Mouse (Mus musculus): ENCODE results near the gene Anln.
"Not testable (repeated sequence)": the region's sequence is repeated elsewhere in the genome, so short reads cannot be mapped to it uniquely, and the experiment has no call there.

Anln gene

GRCm38 (mm10) chr9:22319109-22319508 lies 69.9 kb downstream of the Anln start:
- DNase-seq (ENCODE audit: low spot score): no peak

GRCm38 (mm10) chr9:22316047-22316446 lies 72.9 kb downstream of the Anln start:
- DNase-seq (ENCODE audit: low spot score): not testable (repeated sequence)

- no peak for DNase-seq (ENCODE audit: low spot score)
These were observed 74.9 kb downstream of the Anln start for GRCm38 (mm10) chr9:22314066-22314465.

GRCm38 (mm10) chr9:22313218-22313617 lies 75.8 kb downstream of the Anln start:
- DNase-seq (ENCODE audit: low spot score): no peak

GRCm38 (mm10) chr9:22309651-22310050 lies 79.3 kb downstream of the Anln start:
- no peak for DNase-seq (ENCODE audit: low spot score)

GRCm38 (mm10) chr9:22307920-22308262 lies 81.1 kb downstream of the Anln start:
- not testable (repeated sequence) for DNase-seq (ENCODE audit: low spot score)

- peak; percentile 96 for DNase-seq (ENCODE audit: low spot score)
These were observed 81.7 kb downstream of the Anln start, which contains the start of gene Zfp810 for GRCm38 (mm10) chr9:22307156-22307919. Gene Zfp810, minus strand, starts transcription at chr9:22307648.

- DNase-seq (ENCODE audit: low spot score): no peak
These were observed 82.3 kb downstream of the Anln start for GRCm38 (mm10) chr9:22306726-22307125.

- DNase-seq (ENCODE audit: low spot score): no peak
These were observed 86.8 kb downstream of the Anln start for GRCm38 (mm10) chr9:22302199-22302598.
